Mouse (Mus musculus) heart, postnatal 0 days (tissue): ENCODE data around the gene Pxdn. TPM values are rescaled to one million over a fixed set of nuclear protein-coding genes. Genes with fewer than 3 reads are reported as not detected.
A peak's percentile ranks its signal among the peaks of the same experiment; 100 is the strongest.

Experiments
- ATAC-seq: fragments of 200-750 bp; cut with Nextera tagmentation; 2 replicates; pipeline ENCODE4 v1.8.0; 2017; ENCODE audit warnings: low read depth, moderate number of reproducible peaks, moderate library complexity; ENCODE audit not compliant: insufficient read depth
- DNase-seq: peaks from one replicate; pipeline ENCODE4 v3.0.0-alpha.2; 2016; ENCODE audit warnings: low spot score
- H3K27ac ChIP-seq: fragments of 300-500 bp; sonication (generic); 2 replicates; pipeline ENCODE4 v1.5.1; 2014; ENCODE audit warnings: low read depth, mild to moderate bottlenecking
- H3K27me3 ChIP-seq: fragments of 300-500 bp; sonication (generic); 2 replicates; pipeline ENCODE4 v1.6.1; 2014; ENCODE audit warnings: low read length, mixed read lengths; ENCODE audit not compliant: control insufficient read depth, insufficient read depth
- H3K36me3 ChIP-seq: fragments of 300-500 bp; sonication (generic); replicated peaks from 2 replicates; pipeline ENCODE4 v1.6.1; 2014; ENCODE audit warnings: low read length, mixed read lengths; ENCODE audit not compliant: control insufficient read depth, insufficient read depth
- H3K4me1 ChIP-seq: fragments of 300-500 bp; sonication (generic); 2 replicates; pipeline ENCODE4 v1.6.1; 2014; ENCODE audit warnings: antibody characterized with exemption; ENCODE audit not compliant: control insufficient read depth, insufficient read depth
- H3K4me2 ChIP-seq: fragments of 300-500 bp; sonication (generic); 2 replicates; pipeline ENCODE4 v1.6.1; 2014; ENCODE audit warnings: low read depth, mild to moderate bottlenecking, low read length, moderate library complexity
- H3K4me3 ChIP-seq: fragments of 300-500 bp; sonication (generic); 2 replicates; pipeline ENCODE4 v1.5.1; 2014; ENCODE audit warnings: low read depth, low read length
- H3K9ac ChIP-seq: fragments of 300-500 bp; sonication (generic); replicated peaks from 2 replicates; pipeline ENCODE4 v1.6.1; 2014; ENCODE audit warnings: low read depth, low read length, mixed read lengths
- H3K9me3 ChIP-seq: fragments of 300-500 bp; sonication (generic); replicated peaks from 2 replicates; pipeline ENCODE4 v1.6.1; 2016; ENCODE audit warnings: low read length; ENCODE audit not compliant: control insufficient read depth
- CTCF ChIP-seq: IDR thresholded peaks from 2 replicates; pipeline ENCODE4 v1.5.1; 2016; ENCODE audit warnings: antibody characterized with exemption, control low read depth, low read depth
- EP300 ChIP-seq: IDR thresholded peaks from 2 replicates; pipeline ENCODE4 v1.6.1; 2016; ENCODE audit warnings: antibody characterized with exemption, low read depth
- WGBS: fragments of 180-500 bp; shearing (Covaris S2); extraction: QIAGEN DNeasy Blood & Tissue Kit; methylation state at CpG from one replicate; pipeline ENCODE4 v1.1.7; 2014; 5-methylcytosine and 5-hydroxymethylcytosine counted together
- polyA plus RNA-seq: library from polyadenylated mRNA; unstranded; fragments of >200 nt; fragmentation: Nextera tagmentation; extraction: Ambion mirVana; gene quantifications from 2 replicates; pipeline ENCODE4 v1.2.1, GENCODE M21; 2015
- total RNA-seq: library from RNA; depleted of rRNA; stranded (reverse); fragments of >200 nt; gene quantifications from 2 replicates; pipeline ENCODE4 v1.2.3, GENCODE M21; 2014; ENCODE audit warnings: low replicate concordance; rRNA removed

Pxdn gene
- total RNA-seq (144 TPM in 2 replicates), polyA plus RNA-seq (42.4 and 49.7 TPM in 2 replicates)

- H3K27me3 ChIP-seq, result 0 out of 2 replicates have a peak, but pooled peaks cover 4% of the 10 kb centered on the region
- no peaks in the 10 kb centered on the region for H3K9me3 ChIP-seq
- peaks cover 30% of the 10 kb centered on the region for H3K4me1 ChIP-seq
- H3K27ac ChIP-seq, result peak within 1 kb of the TSS; percentile 86
- ATAC-seq, result no peak
- H3K36me3 ChIP-seq, result no peaks in the 10 kb centered on the region
- H3K9ac ChIP-seq, result peak within 1 kb of the TSS; percentile 72
- no peak for DNase-seq
- peak within 1 kb of the TSS; percentile 75 for H3K4me2 ChIP-seq
- 58% methylated on average over 8 of the region's 8 CpGs for WGBS
- peak within 1 kb of the TSS; percentile 69 for H3K4me3 ChIP-seq
- TF ChIP-seq CTCF, result no peak
- no peak for TF ChIP-seq EP300
Measured at GRCm38 (mm10) chr12:29937308-29937707, at the start of gene Pxdn. Pxdn (plus strand) TSS chr12:29937608.

GRCm38 (mm10) chr12:29894669-29895068 lies 42.7 kb upstream of the Pxdn start:
- DNase-seq, result peak; percentile 8
- H3K9me3 ChIP-seq, result no peaks in the 10 kb centered on the region
- H3K36me3 ChIP-seq, result no peaks in the 10 kb centered on the region
- TF ChIP-seq EP300 (no peak), CTCF (peak; percentile 64)
- no peak overlapping the region for H3K27ac ChIP-seq
- 20% methylated on average over 3 of the region's 3 CpGs for WGBS
- no peaks in the 10 kb centered on the region for H3K27me3 ChIP-seq
- H3K9ac ChIP-seq, result no peak overlapping the region
- H3K4me2 ChIP-seq, result no peak overlapping the region
- no peaks in the 10 kb centered on the region for H3K4me1 ChIP-seq
- no peak overlapping the region for H3K4me3 ChIP-seq
- no peak for ATAC-seq

GRCm38 (mm10) chr12:29897533-29898085 lies 39.8 kb upstream of the Pxdn start:
- no peak for ATAC-seq
- TF ChIP-seq CTCF (no peak), EP300 (no peak)

GRCm38 (mm10) chr12:29904101-29904874 lies 33.1 kb upstream of the Pxdn start:
- ATAC-seq (no peak), DNase-seq (no peak)
- Histone ChIP-seq H3K4me2 (no peak overlapping the region), H3K27me3 (no peaks in the 10 kb centered on the region), H3K27ac (no peak overlapping the region), H3K36me3 (no peaks in the 10 kb centered on the region), H3K4me3 (no peak overlapping the region), H3K4me1 (no peaks in the 10 kb centered on the region), H3K9ac (no peak overlapping the region), H3K9me3 (no peaks in the 10 kb centered on the region)
- WGBS, result 62% methylated on average over 4 of the region's 4 CpGs
- TF ChIP-seq CTCF, result no peak
- no peak for TF ChIP-seq EP300

More at GRCm38 (mm10) chr12:29897533-29898085, 39.8 kb upstream of the Pxdn start:
- H3K4me1 ChIP-seq, result no peaks in the 10 kb centered on the region
- no peak overlapping the region for H3K9ac ChIP-seq
- H3K9me3 ChIP-seq, result no peaks in the 10 kb centered on the region
- no peak overlapping the region for H3K27ac ChIP-seq
- WGBS, result 70% methylated on average over 3 of the region's 3 CpGs
- H3K36me3 ChIP-seq, result no peaks in the 10 kb centered on the region
- DNase-seq, result no peak
- H3K27me3 ChIP-seq, result no peaks in the 10 kb centered on the region
- no peak overlapping the region for H3K4me2 ChIP-seq
- no peak overlapping the region for H3K4me3 ChIP-seq

GRCm38 (mm10) chr12:29907056-29907455 lies 30.4 kb upstream of the Pxdn start:
- Histone ChIP-seq H3K4me2 (no peak overlapping the region), H3K27ac (peak overlapping the region; percentile 68; the same call in 1 of the 2 replicates), H3K9me3 (no peaks in the 10 kb centered on the region), H3K4me1 (no peaks in the 10 kb centered on the region), H3K9ac (no peak overlapping the region), H3K27me3 (no peaks in the 10 kb centered on the region), H3K36me3 (no peaks in the 10 kb centered on the region), H3K4me3 (no peak overlapping the region)
- no peak for TF ChIP-seq EP300
- peak; percentile 89 for TF ChIP-seq CTCF
- peak; percentile 90 for ATAC-seq
- peak; percentile 91 for DNase-seq
- WGBS, result 33% methylated on average over 2 of the region's 2 CpGs
